Comparison of ENCODE assay signal across 8 mouse cellular contexts in the genomic region with DNA sequence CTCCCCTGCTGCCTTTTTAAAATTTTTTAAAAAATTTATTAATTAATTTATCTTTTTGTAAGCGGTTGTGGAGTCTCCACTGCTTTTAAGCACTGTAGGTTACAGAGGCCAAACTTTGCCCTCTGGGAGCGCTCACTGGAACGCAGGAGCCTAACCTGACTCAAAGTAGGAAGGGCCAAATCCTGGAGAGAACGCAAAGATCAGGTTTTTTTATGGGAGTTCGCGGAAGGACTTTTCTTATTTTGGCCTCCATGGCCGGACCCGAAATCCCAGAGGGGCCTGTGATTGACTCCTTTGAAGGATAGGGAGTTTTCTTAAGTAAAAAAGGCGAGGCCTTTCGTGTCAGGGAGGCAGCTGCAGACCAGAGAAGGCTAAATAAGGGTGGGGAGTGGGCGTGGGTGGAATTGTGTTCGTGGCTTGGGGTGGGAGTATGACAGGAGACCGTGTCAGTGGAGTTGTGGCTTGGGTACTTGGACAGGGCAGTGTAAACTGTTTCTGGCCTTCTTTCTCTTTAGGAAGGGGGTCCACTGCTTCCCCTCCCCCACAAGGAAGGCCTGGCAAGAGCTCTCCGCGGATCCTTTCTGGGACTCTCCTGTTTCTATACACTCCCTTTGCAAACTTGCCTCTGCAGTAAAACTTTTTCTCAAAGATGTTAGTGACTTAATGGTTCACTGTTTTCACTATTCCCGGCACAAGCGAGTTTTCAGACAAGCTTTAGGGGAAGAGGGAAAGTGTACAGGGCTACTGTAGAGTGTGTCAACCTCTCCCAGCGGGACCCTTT. TPM values are rescaled to one million over a fixed set of nuclear protein-coding genes. Genes with fewer than 3 reads are reported as not detected.
DNase-seq lines count a peak whose midpoint lies in the region; ATAC-seq and TF ChIP-seq lines count a peak whose summit lies in the region.

No protein-coding gene starts in this region.

- H3K9me3 ChIP-seq in lung, postnatal 0 days (ENCODE audit: low read length): no peaks in the 10 kb centered on the region
- H3K9me3 ChIP-seq in stomach, embryonic 14.5 days (ENCODE audit: control insufficient read depth, low read depth, low read length): no peaks in the 10 kb centered on the region

- H3K4me3 ChIP-seq in brown adipose tissue, adult 24 weeks (ENCODE audit: insufficient read depth, low read depth, low read length): peak overlapping the region; percentile 93
- H3K4me3 ChIP-seq in lung, postnatal 0 days (ENCODE audit: low read depth, low read length): peak overlapping the region; percentile 94
- H3K4me3 ChIP-seq in stomach, embryonic 14.5 days (ENCODE audit: low read depth, low read length): peak overlapping the region; percentile 92

- no peaks in the 10 kb centered on the region for H3K36me3 ChIP-seq in lung, postnatal 0 days (ENCODE audit: insufficient read depth, low read length)
- no peaks in the 10 kb centered on the region for H3K36me3 ChIP-seq in stomach, embryonic 14.5 days (ENCODE audit: control insufficient read depth, insufficient read depth, low read length)

- H3K4me1 ChIP-seq in brown adipose tissue, adult 24 weeks (ENCODE audit: control insufficient read depth, insufficient read depth, insufficient read length, low read length): peaks cover 6% of the 10 kb centered on the region; the same call in 1 of the 2 replicates
- peaks cover 36% of the 10 kb centered on the region; the same call in 1 of the 2 replicates for H3K4me1 ChIP-seq in lung, postnatal 0 days (ENCODE audit: insufficient read depth, low read depth, low read length)
- H3K4me1 ChIP-seq in stomach, embryonic 14.5 days (ENCODE audit: control insufficient read depth, insufficient read depth, low read length): peaks cover 35% of the 10 kb centered on the region

- peak overlapping the region; percentile 93 for H3K27ac ChIP-seq in brown adipose tissue, adult 24 weeks (replicated peaks; ENCODE audit: low read depth, low read length)
- H3K27ac ChIP-seq in lung, postnatal 0 days (ENCODE audit: low read length): peak overlapping the region; percentile 100
- H3K27ac ChIP-seq in stomach, embryonic 14.5 days (ENCODE audit: low read length): peak overlapping the region; percentile 99

- peak overlapping the region; percentile 73 for H3K4me2 ChIP-seq in lung, postnatal 0 days (replicated peaks; ENCODE audit: low read depth, low read length)
- peak overlapping the region; percentile 69 for H3K4me2 ChIP-seq in stomach, embryonic 14.5 days (replicated peaks; ENCODE audit: low read depth, low read length)

- DNase-seq in cerebellum, adult 9-10 months: peak; percentile 65
- DNase-seq in cerebellum, postnatal 36 days: no peak
- DNase-seq in heart, adult 11 months: peak; percentile 95
- DNase-seq in kidney, adult 11 months: peak; percentile 78
- peak; percentile 69 for DNase-seq in lung, postnatal 0 days (ENCODE audit: low spot score)
- DNase-seq in urinary bladder, adult 2 months (ENCODE audit: low spot score): no peak

- H3K9ac ChIP-seq in lung, postnatal 0 days (replicated peaks; ENCODE audit: low read depth): peak overlapping the region; percentile 98
- peak overlapping the region; percentile 95 for H3K9ac ChIP-seq in stomach, embryonic 14.5 days (replicated peaks; ENCODE audit: low read depth, low read length)

- ATAC-seq in lung, postnatal 0 days: no peak
- no peak for ATAC-seq in stomach, embryonic 14.5 days (ENCODE audit: insufficient number of reproducible peaks, insufficient read depth, low FRiP score, low read depth)

- no peak for TF ChIP-seq EP300 in lung, postnatal 0 days (IDR thresholded peaks at IDR 0.05)

- no peak for TF ChIP-seq CTCF in lung, postnatal 0 days (IDR thresholded peaks at IDR 0.05)

- H3K27me3 ChIP-seq in lung, postnatal 0 days (replicated peaks; ENCODE audit: insufficient read depth, low read length): no peaks in the 10 kb centered on the region
- H3K27me3 ChIP-seq in stomach, embryonic 14.5 days (ENCODE audit: control insufficient read depth, insufficient read depth, low read length): no peaks in the 10 kb centered on the region

- WGBS in lung, postnatal 0 days: 6% methylated on average over 18 of the region's 18 CpGs
- 5% methylated on average over 18 of the region's 18 CpGs for WGBS in stomach, embryonic 14.5 days

RNA-seq across cellular contexts. Expression of a gene that starts 1.1 kb away (rescaled TPM):
- 6.7 and 7.2 TPM in 2 replicates for polyA plus RNA-seq in brown adipose tissue, adult 24 weeks (2012; ENCODE audit: insufficient read depth, insufficient read length, missing spikeins)
- polyA plus RNA-seq in lung, postnatal 0 days (2015; fragmentation: Nextera tagmentation; extraction: Ambion mirVana): 36.8 and 42.7 TPM in 2 replicates
- 105 and 107 TPM in 2 replicates for polyA plus RNA-seq in stomach, embryonic 14.5 days (2014; fragmentation: Nextera tagmentation; extraction: Ambion mirVana)
- 137 and 189 TPM in 2 replicates for polyA plus RNA-seq in urinary bladder, adult 2 months (2012; rRNA removed)

Comparison
In these comparisons a context has a peak if more than half of its experiments do, and no peak if none do; other contexts are left out.
1. DNase-seq: peak in cerebellum, adult 9-10 months (single experiment), heart, adult 11 months (single experiment), kidney, adult 11 months (single experiment) and lung, postnatal 0 days (single experiment); none in cerebellum, postnatal 36 days (0 of 2) and urinary bladder, adult 2 months (single experiment).
2. Peak in every context shown above with its lines, with median percentiles within 50 percentile points of each other: H3K27ac ChIP-seq and H3K4me3 ChIP-seq.